Mouse (Mus musculus) CH12.LX (cell line): Measurements from ENCODE around the gene Ppp1r9b.

Source experiments
- CTCF ChIP-seq, 2 experiments: IDR thresholded peaks in 1 of 2; conservative IDR thresholded peaks in 1 of 2; 2 replicates each; pipeline ENCODE4 v1.5.1; 2011 to 2012; ENCODE audit warnings: low read depth in 2 of 2, low read length in 2 of 2, improper control_type of control experiment in 1 of 2, inconsistent platforms in 1 of 2, mild to moderate bottlenecking in 1 of 2, moderate library complexity in 1 of 2
- POLR2A ChIP-seq: IDR thresholded peaks from 2 replicates; pipeline ENCODE4 v1.6.1; 2011; ENCODE audit warnings: low read depth, mild to moderate bottlenecking, improper control_type of control experiment, low read length

GRCm38 (mm10) chr11:95044185-95044870 is 53.5 kb downstream of the Ppp1r9b start:
- TF ChIP-seq POLR2A (no peak), CTCF (conservative IDR thresholded peaks at IDR 0.05 in 1 of 2, IDR thresholded peaks at IDR 0.05 in 1 of 2; ENCODE audit: low read depth in 2 of 2, low read length in 2 of 2) (no peak)
